Mouse (Mus musculus) CH12.LX (cell line): ENCODE data around the gene Tmed2. TPM values are rescaled to one million over a fixed set of nuclear protein-coding genes. Genes with fewer than 3 reads are reported as not detected.

Experiments used
- DNase-seq: peaks from one replicate; pipeline ENCODE4 v3.0.0-alpha.2; 2013; ENCODE audit errors: extremely low read depth
- H3K27ac ChIP-seq: 2 replicates; pipeline ENCODE4 v1.5.1; 2012; ENCODE audit warnings: low read depth, mild to moderate bottlenecking, control low read depth, moderate library complexity; ENCODE audit not compliant: insufficient read depth
- H3K27me3 ChIP-seq: replicated peaks from 2 replicates; pipeline ENCODE3; 2012; ENCODE audit warnings: inconsistent platforms
- H3K36me3 ChIP-seq, 2 experiments: replicated peaks in 1 of 2; 2 replicates each; pipeline versions ENCODE3 to v1.6.1; 2012; ENCODE audit warnings: inconsistent platforms in 1 of 2, low read length in 1 of 2, mild to moderate bottlenecking in 1 of 2, mixed read lengths in 1 of 2, moderate library complexity in 1 of 2; ENCODE audit not compliant: control insufficient read depth in 1 of 2, insufficient read depth in 1 of 2
- H3K4me1 ChIP-seq, 2 experiments: 2 replicates each; pipeline ENCODE4 v1.6.1; 2012; ENCODE audit warnings: inconsistent platforms in 1 of 2, moderate library complexity in 1 of 2; ENCODE audit not compliant: insufficient read depth in 2 of 2, control insufficient read depth in 1 of 2
- H3K4me2 ChIP-seq: 2 replicates; pipeline ENCODE4 v1.6.1; 2012; ENCODE audit warnings: low read depth, mild to moderate bottlenecking, control low read depth; ENCODE audit not compliant: poor library complexity, insufficient read depth, severe bottlenecking
- H3K4me3 ChIP-seq, 3 experiments: fragments of 150-350 bp in 1 of 3; sonication (generic) in 1 of 3; replicated peaks in 1 of 3; 2 replicates each; pipeline versions ENCODE3 to v1.5.1; 2011 to 2012; ENCODE audit warnings: low read depth in 2 of 3, low read length in 2 of 3, mild to moderate bottlenecking in 2 of 3, moderate library complexity in 2 of 3, control low read depth in 1 of 3, improper control_type of control experiment in 1 of 3, inconsistent platforms in 1 of 3, mixed read lengths in 1 of 3; ENCODE audit not compliant: poor library complexity in 1 of 3
- H3K79me2 ChIP-seq: replicated peaks from 2 replicates; pipeline ENCODE4 v1.6.1; 2012; ENCODE audit warnings: mild to moderate bottlenecking, moderate library complexity; ENCODE audit not compliant: control insufficient read depth, poor library complexity, insufficient read depth, severe bottlenecking; ENCODE audit errors: extremely low read depth
- H3K9ac ChIP-seq: 2 replicates; pipeline ENCODE4 v1.6.1; 2012; ENCODE audit warnings: low read depth, mild to moderate bottlenecking, control low read depth, moderate library complexity; ENCODE audit not compliant: insufficient read depth
- H3K9me3 ChIP-seq: replicated peaks from 2 replicates; pipeline ENCODE3; 2012; ENCODE audit warnings: low read length, inconsistent platforms, mixed read lengths
- BHLHE40 ChIP-seq: IDR thresholded peaks from 2 replicates; pipeline ENCODE4 v1.6.1; 2011; ENCODE audit warnings: mild to moderate bottlenecking, low read depth, low read length, improper control_type of control experiment
- CHD1 ChIP-seq: IDR thresholded peaks from 2 replicates; pipeline ENCODE4 v1.6.1; 2012; ENCODE audit warnings: low read depth, low read length, improper control_type of control experiment, inconsistent platforms
- CHD2 ChIP-seq: IDR thresholded peaks from 2 replicates; pipeline ENCODE4 v1.6.1; 2011; ENCODE audit warnings: low read length, improper control_type of control experiment
- CTCF ChIP-seq, 2 experiments: IDR thresholded peaks in 1 of 2; conservative IDR thresholded peaks in 1 of 2; 2 replicates each; pipeline ENCODE4 v1.5.1; 2011 to 2012; ENCODE audit warnings: low read depth in 2 of 2, low read length in 2 of 2, improper control_type of control experiment in 1 of 2, inconsistent platforms in 1 of 2, mild to moderate bottlenecking in 1 of 2, moderate library complexity in 1 of 2
- E2F4 ChIP-seq: IDR thresholded peaks from 2 replicates; pipeline ENCODE4 v1.6.1; 2011; ENCODE audit warnings: low read depth, low read length, improper control_type of control experiment; ENCODE audit not compliant: insufficient replicate concordance
- ELF1 ChIP-seq: IDR thresholded peaks from 2 replicates; pipeline ENCODE4 v1.6.1; 2014; ENCODE audit warnings: low read depth, mild to moderate bottlenecking, inconsistent platforms, low read length, improper control_type of control experiment
- EP300 ChIP-seq: IDR thresholded peaks from 2 replicates; pipeline ENCODE4 v1.6.1; 2011; ENCODE audit warnings: low read length, improper control_type of control experiment
- ETS1 ChIP-seq: conservative IDR thresholded peaks from 2 replicates; pipeline ENCODE4 v1.6.1; 2012; ENCODE audit warnings: low read depth, mild to moderate bottlenecking, inconsistent platforms, low read length, improper control_type of control experiment, moderate library complexity
- GABPA ChIP-seq: IDR thresholded peaks from 2 replicates; pipeline ENCODE4 v1.6.1; 2012; ENCODE audit warnings: low read depth, low read length, improper control_type of control experiment, inconsistent platforms; ENCODE audit not compliant: insufficient replicate concordance
- HCFC1 ChIP-seq: IDR thresholded peaks from 2 replicates; pipeline ENCODE4 v1.6.1; 2012; ENCODE audit warnings: low read depth, mild to moderate bottlenecking, inconsistent platforms, low read length, improper control_type of control experiment
- IRF4 ChIP-seq: IDR thresholded peaks from 2 replicates; pipeline ENCODE4 v1.6.1; 2014; ENCODE audit warnings: low read depth, mild to moderate bottlenecking, inconsistent platforms, low read length, improper control_type of control experiment
- JUN ChIP-seq: IDR thresholded peaks from 2 replicates; pipeline ENCODE4 v1.6.1; 2011; ENCODE audit warnings: low read depth, mild to moderate bottlenecking, low read length, improper control_type of control experiment, moderate library complexity; ENCODE audit not compliant: insufficient read depth
- JUND ChIP-seq: conservative IDR thresholded peaks from 2 replicates; pipeline ENCODE4 v1.6.1; 2011; ENCODE audit warnings: low read depth, low read length, improper control_type of control experiment
- KAT2A ChIP-seq: IDR thresholded peaks from 2 replicates; pipeline ENCODE4 v1.6.1; 2012; ENCODE audit warnings: low read length, improper control_type of control experiment, inconsistent platforms; ENCODE audit not compliant: insufficient replicate concordance
- MAFK ChIP-seq: IDR thresholded peaks from 2 replicates; pipeline ENCODE4 v1.6.1; 2011; ENCODE audit warnings: low read length, improper control_type of control experiment; ENCODE audit not compliant: insufficient replicate concordance
- MAX ChIP-seq: IDR thresholded peaks from 2 replicates; pipeline ENCODE4 v1.6.1; 2011; ENCODE audit warnings: low read length, improper control_type of control experiment
- MAZ ChIP-seq: IDR thresholded peaks from 2 replicates; pipeline ENCODE4 v1.6.1; 2012; ENCODE audit warnings: low read depth, mild to moderate bottlenecking, inconsistent platforms, low read length, improper control_type of control experiment, moderate library complexity
- MEF2A ChIP-seq: IDR thresholded peaks from 2 replicates; pipeline ENCODE4 v1.6.1; 2014; ENCODE audit warnings: low read depth, mild to moderate bottlenecking, inconsistent platforms, low read length, improper control_type of control experiment, borderline replicate concordance
- MXI1 ChIP-seq: IDR thresholded peaks from 2 replicates; pipeline ENCODE4 v1.6.1; 2011; ENCODE audit warnings: mild to moderate bottlenecking, low read depth, low read length, improper control_type of control experiment
- MYC ChIP-seq: IDR thresholded peaks from 2 replicates; pipeline ENCODE4 v1.6.1; 2011; ENCODE audit warnings: low read depth, mild to moderate bottlenecking, improper control_type of control experiment, low read length
- NELFE ChIP-seq: IDR thresholded peaks from 2 replicates; pipeline ENCODE4 v1.6.1; 2011; ENCODE audit warnings: low read depth, low read length, improper control_type of control experiment
- NRF1 ChIP-seq: IDR thresholded peaks from 2 replicates; pipeline ENCODE4 v1.6.1; 2014; ENCODE audit warnings: low read depth, mild to moderate bottlenecking, inconsistent platforms, low read length, improper control_type of control experiment, moderate library complexity
- PAX5 ChIP-seq: IDR thresholded peaks from 2 replicates; pipeline ENCODE4 v1.6.1; 2012; ENCODE audit warnings: low read length, inconsistent platforms, mixed read lengths
- POLR2A ChIP-seq: IDR thresholded peaks from 2 replicates; pipeline ENCODE4 v1.6.1; 2011; ENCODE audit warnings: low read depth, mild to moderate bottlenecking, improper control_type of control experiment, low read length
- POLR2AphosphoS2 ChIP-seq: IDR thresholded peaks from 2 replicates; pipeline ENCODE4 v1.6.1; 2011; ENCODE audit warnings: low read depth, low read length, improper control_type of control experiment
- RAD21 ChIP-seq: IDR thresholded peaks from 2 replicates; pipeline ENCODE4 v1.6.1; 2011; ENCODE audit warnings: low read depth, mild to moderate bottlenecking, low read length, improper control_type of control experiment, moderate library complexity
- RCOR1 ChIP-seq: conservative IDR thresholded peaks from 2 replicates; pipeline ENCODE4 v1.6.1; 2012; ENCODE audit warnings: low read depth, mild to moderate bottlenecking, inconsistent platforms, low read length, improper control_type of control experiment
- SIN3A ChIP-seq: IDR thresholded peaks from 2 replicates; pipeline ENCODE4 v1.6.1; 2012; ENCODE audit warnings: low read length, improper control_type of control experiment, inconsistent platforms
- SMC3 ChIP-seq: IDR thresholded peaks from 2 replicates; pipeline ENCODE4 v1.6.1; 2011; ENCODE audit warnings: low read depth, low read length, improper control_type of control experiment
- TBP ChIP-seq: conservative IDR thresholded peaks from 2 replicates; pipeline ENCODE4 v1.6.1; 2011; ENCODE audit warnings: low read depth, low read length, improper control_type of control experiment
- TCF12 ChIP-seq: IDR thresholded peaks from 2 replicates; pipeline ENCODE4 v1.6.1; 2014; ENCODE audit warnings: low read depth, mild to moderate bottlenecking, inconsistent platforms, low read length, improper control_type of control experiment
- UBTF ChIP-seq: IDR thresholded peaks from 2 replicates; pipeline ENCODE4 v1.6.1; 2012; ENCODE audit warnings: low read depth, mild to moderate bottlenecking, inconsistent platforms, low read length, improper control_type of control experiment, moderate library complexity
- USF1 ChIP-seq: IDR thresholded peaks from 2 replicates; pipeline ENCODE4 v1.6.1; 2014; ENCODE audit warnings: low read depth, mild to moderate bottlenecking, inconsistent platforms, low read length, improper control_type of control experiment
- USF2 ChIP-seq: conservative IDR thresholded peaks from 2 replicates; pipeline ENCODE4 v1.6.1; 2011; ENCODE audit warnings: low read depth, low read length, improper control_type of control experiment
- ZC3H11A ChIP-seq: IDR thresholded peaks from 2 replicates; pipeline ENCODE4 v1.6.1; 2012; ENCODE audit warnings: low read depth, mild to moderate bottlenecking, inconsistent platforms, low read length, improper control_type of control experiment
- ZKSCAN1 ChIP-seq: IDR thresholded peaks from 2 replicates; pipeline ENCODE4 v1.6.1; 2012; ENCODE audit warnings: low read depth, inconsistent platforms, low read length, improper control_type of control experiment, borderline replicate concordance
- ZMIZ1 ChIP-seq: IDR thresholded peaks from 2 replicates; pipeline ENCODE4 v1.6.1; 2012; ENCODE audit warnings: low read depth, mild to moderate bottlenecking, inconsistent platforms, low read length, improper control_type of control experiment
- ZNF384 ChIP-seq: IDR thresholded peaks from 2 replicates; pipeline ENCODE4 v1.6.1; 2012; ENCODE audit warnings: low read depth, low read length, improper control_type of control experiment, inconsistent platforms
- dilution Hi-C: fragments of 300-500 bp; cut with MboI; formaldehyde crosslinking; loops from 2 replicates; pipeline ENCODE4 v1.14.3; 2020; ENCODE audit warnings: low sequenced_read_pairs; ENCODE audit not compliant: extremely low pct_unique_long_range_greater_than_20kb, extremely low pct_ligation_motif_present
- in situ Hi-C: fragments of 300-500 bp; cut with MboI; formaldehyde crosslinking; loops from 3 replicates; pipeline ENCODE4 v1.14.3; 2019; ENCODE audit warnings: low sequenced_read_pairs, low pct_ligation_motif_present, low pct_unique_long_range_greater_than_20kb, mixed read lengths
- polyA plus RNA-seq: library from polyadenylated mRNA; unstranded; fragments of >175 nt; gene quantifications from 2 replicates; pipeline ENCODE4 v1.2.1, GENCODE M21; 2012; ENCODE audit warnings: low read depth; ENCODE audit not compliant: insufficient read length
- total RNA-seq, 2 experiments: library from RNA; depleted of rRNA; stranded (reverse); fragments of 300-350 nt in 1 of 2; fragments of >200 nt in 1 of 2; gene quantifications; 2 replicates each; pipeline ENCODE4 v1.2.3; 2012 to 2014

Tmed2 gene
- total and polyA plus RNA-seq, 3 experiments = 205 to 769 (median 301) TPM

GRCm38 (mm10) chr5:124552558-124553307, 12.2 kb downstream of the Tmed2 start, which contains the start of gene Ddx55:
TSS of gene Ddx55 (plus strand) at chr5:124552864.
- TF ChIP-seq TBP = peak; percentile 88
- TF ChIP-seq MAX = peak; percentile 93
- TF ChIP-seq ZMIZ1 = peak; percentile 87
- peak; percentile 88; the same call in 1 of the 2 replicates for TF ChIP-seq KAT2A
- TF ChIP-seq NELFE = no peak; the same call in none of the 2 replicates
- peak; percentile 44; the same call in 1 of the 2 replicates for TF ChIP-seq NRF1
- peak; percentile 75; the same call in 1 of the 2 replicates for TF ChIP-seq RCOR1
- TF ChIP-seq ETS1 = peak; percentile 65
- no peak for TF ChIP-seq ZC3H11A
- peak; percentile 31; the same call in 1 of the 2 replicates for TF ChIP-seq USF2
- TF ChIP-seq JUND = no peak
- peak; percentile 24; the same call in 1 of the 2 replicates for TF ChIP-seq GABPA
- TF ChIP-seq PAX5 = no peak
- peak in 1 of 2 experiments; percentile 64; a peak in 2 of 4 replicates for TF ChIP-seq CTCF (conservative IDR thresholded peaks at IDR 0.05 in 1 of 2, IDR thresholded peaks at IDR 0.05 in 1 of 2; ENCODE audit: low read depth in 2 of 2, low read length in 2 of 2)
- TF ChIP-seq TCF12 = peak; percentile 97
- no peak; the same call in 1 of the 2 replicates for TF ChIP-seq MAZ
- TF ChIP-seq POLR2A = peak; percentile 81
- TF ChIP-seq SIN3A = peak; percentile 97
- peak; percentile 84 for TF ChIP-seq IRF4
- peak; percentile 69 for TF ChIP-seq CHD2
- no peak for TF ChIP-seq ZKSCAN1
- peak; percentile 84 for TF ChIP-seq MEF2A
- peak; percentile 27 for TF ChIP-seq RAD21
- TF ChIP-seq ZNF384 = no peak
- no peak for TF ChIP-seq JUN
- no peak for TF ChIP-seq CHD1
- peak; percentile 94 for TF ChIP-seq HCFC1
- TF ChIP-seq SMC3 = peak; percentile 40
- TF ChIP-seq USF1 = peak; percentile 77
- peak; percentile 84; the same call in 1 of the 2 replicates for TF ChIP-seq UBTF
- TF ChIP-seq E2F4 = no peak
- TF ChIP-seq MAFK = no peak
- TF ChIP-seq POLR2AphosphoS2 = no peak; the same call in 1 of the 2 replicates
- TF ChIP-seq ELF1 = peak; percentile 97
- TF ChIP-seq EP300 = no peak
- TF ChIP-seq MXI1 = peak; percentile 97
- peak; percentile 93; the same call in 1 of the 2 replicates for TF ChIP-seq MYC
- TF ChIP-seq BHLHE40 = peak; percentile 98
- H3K27ac ChIP-seq = peak within 1 kb of the TSS; percentile 68
- peaks cover 14% of the 10 kb centered on the region for H3K79me2 ChIP-seq
- dilution Hi-C loops (no loop called here), in situ Hi-C loops (loop anchor here (10.0 kb wide), 1 partner anchor 198 kb away; no protein-coding TSS in a partner anchor)
- H3K27me3 ChIP-seq = no peaks in the 10 kb centered on the region
- DNase-seq = peak; percentile 97
- H3K4me3 ChIP-seq = peak within 1 kb of the TSS; percentile 64 to 83 (median 79)
- H3K4me2 ChIP-seq = peak within 1 kb of the TSS; percentile 97
- peak within 1 kb of the TSS; percentile 91 for H3K9ac ChIP-seq
- H3K4me1 ChIP-seq = peaks cover 0 to 10% of the 10 kb centered on the region in 2 experiments; a peak in 2 of 4 replicates
- peaks cover 36 to 54% of the 10 kb centered on the region in 2 experiments for H3K36me3 ChIP-seq
- no peaks in the 10 kb centered on the region for H3K9me3 ChIP-seq
